Comparison of ENCODE assay signal across 8 mouse cellular contexts in genomic region chrX:77509149-77509548, GRCm38 (mm10). TPM values are rescaled to one million over a fixed set of nuclear protein-coding genes. Genes with fewer than 3 reads are reported as not detected.
DNase-seq lines count a peak whose midpoint lies in the region; ATAC-seq lines count a peak whose summit lies in the region.

No protein-coding gene starts in this region.

- no peaks in the 10 kb centered on the region for H3K36me3 ChIP-seq in intestine, embryonic 15.5 days
- H3K36me3 ChIP-seq in midbrain, embryonic 10.5 days, result no peaks in the 10 kb centered on the region

- H3K9ac ChIP-seq in intestine, embryonic 15.5 days, result no peak overlapping the region

- H3K4me3 ChIP-seq in intestine, embryonic 15.5 days (replicated peaks), result peak overlapping the region; percentile 10
- H3K4me3 ChIP-seq in midbrain, embryonic 10.5 days, result peak overlapping the region; percentile 71

- H3K9me3 ChIP-seq in intestine, embryonic 15.5 days, result no peaks in the 10 kb centered on the region
- peaks cover 10% of the 10 kb centered on the region; the same call in 1 of the 2 replicates for H3K9me3 ChIP-seq in midbrain, embryonic 10.5 days (replicated peaks)

- peak overlapping the region; percentile 93 for H3K27ac ChIP-seq in intestine, embryonic 15.5 days
- peak overlapping the region; percentile 96 for H3K27ac ChIP-seq in midbrain, embryonic 10.5 days (replicated peaks)

- intact Hi-C loops in gastrocnemius, postnatal 36 days (cut with DNase I), result loop anchor here (2.0 kb wide), 1 partner anchor 74 kb away; no protein-coding TSS in a partner anchor
- intact Hi-C loops in left cerebral cortex, postnatal 25 days (cut with DNase I), result loop anchor here (1.0 kb wide), 1 partner anchor 76 kb away; no protein-coding TSS in a partner anchor

- no peaks in the 10 kb centered on the region for H3K4me1 ChIP-seq in intestine, embryonic 15.5 days (replicated peaks)
- peaks cover 22% of the 10 kb centered on the region for H3K4me1 ChIP-seq in midbrain, embryonic 10.5 days

- ATAC-seq in intestine, embryonic 15.5 days, result peak; percentile 56
- no peak for ATAC-seq in erythroid progenitor cell, adult 5-6 weeks (replicated peaks; ENCODE audit: low FRiP score, poor library complexity, severe bottlenecking)

- H3K4me2 ChIP-seq in intestine, embryonic 15.5 days (replicated peaks), result peak overlapping the region; percentile 53

- WGBS in intestine, embryonic 15.5 days, result 13% methylated on average over 13 of the region's 13 CpGs
- WGBS in midbrain, embryonic 10.5 days, result 19% methylated on average over 13 of the region's 13 CpGs

- DNase-seq in adrenal gland, adult (ENCODE audit: inconsistent age in 2 of 2, low spot score in 1 of 2), result peak; percentile 90 to 96
- peak; percentile 92 for DNase-seq in embryo, embryonic 11 days
- peak; percentile 65 to 73 for DNase-seq in gastrocnemius, postnatal 36 days
- DNase-seq in left cerebral cortex, postnatal 25 days (ENCODE audit: low spot score in 2 of 2), result peak; percentile 76 to 83
- DNase-seq in midbrain, embryonic 10.5 days (ENCODE audit: low spot score), result peak; percentile 83
- peak; percentile 70 for DNase-seq in right cerebral cortex, postnatal 4 days

- no peaks in the 10 kb centered on the region for H3K27me3 ChIP-seq in intestine, embryonic 15.5 days (replicated peaks)
- no peaks in the 10 kb centered on the region for H3K27me3 ChIP-seq in midbrain, embryonic 10.5 days (ENCODE audit: low read depth, poor library complexity, severe bottlenecking)

RNA-seq across cellular contexts. Expression of gene Tbl1x, which starts 1.7 kb away (rescaled TPM):
- 1 to 10 TPM; 8.3 to 9.1 TPM for total RNA-seq in gastrocnemius, postnatal 36 days (2021)
- 60.6 and 66.1 TPM in 2 replicates for polyA plus RNA-seq in intestine, embryonic 15.5 days (2015; fragmentation: Nextera tagmentation; extraction: Ambion mirVana)
- total RNA-seq in left cerebral cortex, postnatal 25 days (2021), result 10 to 100 TPM; 50.7 to 51.2 TPM
- 67.0 and 69.9 TPM in 2 replicates for polyA plus RNA-seq in midbrain, embryonic 10.5 days (2016; fragmentation: Nextera tagmentation; extraction: Ambion mirVana)
- 17.2 and 20.2 TPM in 2 replicates for total RNA-seq in erythroid progenitor cell, adult 5-6 weeks (2015; ENCODE audit: low replicate concordance)
- 8.3 and 9.4 TPM in 2 replicates for total RNA-seq in erythroid progenitor cell, adult 5-6 weeks (2017; ENCODE audit: low replicate concordance)
